Mouse (Mus musculus): ENCODE results near the gene Pid1.

DNA sequence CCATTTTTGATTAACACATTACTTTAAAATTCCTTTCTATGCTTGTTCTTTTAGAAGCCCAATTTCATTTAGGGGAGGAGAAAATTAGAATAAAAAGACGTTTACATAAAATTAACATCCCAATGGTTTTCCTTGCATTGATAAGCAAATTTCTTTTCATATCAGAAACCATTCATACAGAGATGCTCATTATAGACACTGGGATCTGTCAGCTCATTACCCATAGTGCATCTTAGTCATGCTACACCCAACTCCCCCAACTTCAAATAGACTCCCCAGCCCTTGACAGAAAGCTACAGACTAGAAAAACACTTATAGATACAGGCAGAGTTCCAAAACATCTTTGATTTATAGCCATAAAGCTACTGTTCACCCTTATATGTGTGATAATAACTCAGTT lies 277.5 kb downstream of the Pid1 start:
- TF ChIP-seq CTCF (IDR thresholded peaks at IDR 0.05; ENCODE audit: low read depth) = no peak
- TF ChIP-seq EP300 (IDR thresholded peaks at IDR 0.05; ENCODE audit: low read depth) = no peak
